Mouse (Mus musculus): ENCODE results near the gene Cmtm5. TPM values are rescaled to one million over a fixed set of nuclear protein-coding genes. Genes with fewer than 3 reads are reported as not detected.

Cmtm5 gene
- polyA plus RNA-seq (2015; fragmentation: Nextera tagmentation; extraction: Ambion mirVana): 1.9 and 2.1 TPM in 2 replicates

GRCm38 (mm10) chr14:54935904-54936830 is at the start of gene Cmtm5:
Gene Cmtm5 (plus strand): TSS chr14:54936261.
- ATAC-seq (replicated peaks; ENCODE audit: low FRiP score, low read depth): peak; percentile 11; the same call in 1 of the 2 replicates

GRCm38 (mm10) chr14:54892200-54892599 is 43.9 kb upstream of the Cmtm5 start, which contains the start of gene Pabpn1:
Gene Pabpn1 (plus strand): TSS chr14:54892500.
- Histone ChIP-seq H3K27me3 (ENCODE audit: insufficient read depth, low read length) (no peaks in the 10 kb centered on the region), H3K9me3 (replicated peaks; ENCODE audit: low read length) (no peaks in the 10 kb centered on the region), H3K36me3 (ENCODE audit: insufficient read depth, low read length) (peaks cover 7% of the 10 kb centered on the region), H3K9ac (ENCODE audit: low read depth, low read length) (peak within 1 kb of the TSS; percentile 20; the same call in 1 of the 2 replicates), H3K4me3 (replicated peaks; ENCODE audit: low read depth, low read length) (peak within 1 kb of the TSS; percentile 100), H3K4me2 (ENCODE audit: low read length) (peak within 1 kb of the TSS; percentile 47), H3K27ac (peak within 1 kb of the TSS; percentile 77), H3K4me1 (replicated peaks; ENCODE audit: insufficient read depth, low read length) (0 out of 2 replicates have a peak, but pooled peaks cover 3% of the 10 kb centered on the region)
- ATAC-seq (replicated peaks; ENCODE audit: low FRiP score, low read depth) (no peak), DNase-seq (ENCODE audit: low spot score) (no peak)
- no peak for TF ChIP-seq CTCF (IDR thresholded peaks at IDR 0.05; ENCODE audit: low read depth)
- WGBS: 93% methylated on average over 3 of the region's 3 CpGs

More at GRCm38 (mm10) chr14:54935904-54936830, at the start of gene Cmtm5:
- H3K4me2 ChIP-seq (ENCODE audit: low read length): no peak within 1 kb of the TSS
- no peak within 1 kb of the TSS for H3K4me3 ChIP-seq (replicated peaks; ENCODE audit: low read depth, low read length)
- WGBS: 22% methylated on average over 8 of the region's 8 CpGs
- H3K4me1 ChIP-seq (replicated peaks; ENCODE audit: insufficient read depth, low read length): peaks cover 13% of the 10 kb centered on the region
- H3K27me3 ChIP-seq (ENCODE audit: insufficient read depth, low read length): no peaks in the 10 kb centered on the region
- no peaks in the 10 kb centered on the region for H3K36me3 ChIP-seq (ENCODE audit: insufficient read depth, low read length)
- H3K9me3 ChIP-seq (replicated peaks; ENCODE audit: low read length): no peaks in the 10 kb centered on the region
- peak within 1 kb of the TSS; percentile 35; the same call in 1 of the 2 replicates for H3K9ac ChIP-seq (ENCODE audit: low read depth, low read length)
- TF ChIP-seq CTCF (IDR thresholded peaks at IDR 0.05; ENCODE audit: low read depth): peak; percentile 38; the same call in 1 of the 2 replicates
- peak within 1 kb of the TSS; percentile 47 for H3K27ac ChIP-seq
- DNase-seq (ENCODE audit: low spot score): no peak

GRCm38 (mm10) chr14:54893651-54894181 is 42.3 kb upstream of the Cmtm5 start:
- Histone ChIP-seq H3K27me3 (ENCODE audit: insufficient read depth, low read length) (no peaks in the 10 kb centered on the region), H3K4me3 (replicated peaks; ENCODE audit: low read depth, low read length) (peak overlapping the region; percentile 100), H3K4me1 (replicated peaks; ENCODE audit: insufficient read depth, low read length) (0 out of 2 replicates have a peak, but pooled peaks cover 3% of the 10 kb centered on the region), H3K36me3 (ENCODE audit: insufficient read depth, low read length) (peaks cover 17% of the 10 kb centered on the region), H3K4me2 (ENCODE audit: low read length) (peak overlapping the region; percentile 61), H3K9ac (ENCODE audit: low read depth, low read length) (peak overlapping the region; percentile 100), H3K9me3 (replicated peaks; ENCODE audit: low read length) (no peaks in the 10 kb centered on the region), H3K27ac (peak overlapping the region; percentile 97)
- peak; percentile 99 for ATAC-seq (replicated peaks; ENCODE audit: low FRiP score, low read depth)
- under 1% methylated on average over 34 of the region's 38 CpGs for WGBS
- peak; percentile 100 for DNase-seq (ENCODE audit: low spot score)
- TF ChIP-seq CTCF (IDR thresholded peaks at IDR 0.05; ENCODE audit: low read depth): no peak

GRCm38 (mm10) chr14:54894296-54895151 is 41.5 kb upstream of the Cmtm5 start:
- H3K4me2 ChIP-seq (ENCODE audit: low read length): peak overlapping the region; percentile 61
- H3K27me3 ChIP-seq (ENCODE audit: insufficient read depth, low read length): no peaks in the 10 kb centered on the region
- peak overlapping the region; percentile 100 for H3K9ac ChIP-seq (ENCODE audit: low read depth, low read length)
- H3K9me3 ChIP-seq (replicated peaks; ENCODE audit: low read length): no peaks in the 10 kb centered on the region
- H3K36me3 ChIP-seq (ENCODE audit: insufficient read depth, low read length): peaks cover 22% of the 10 kb centered on the region
- peak overlapping the region; percentile 97 for H3K27ac ChIP-seq
- no peak for TF ChIP-seq CTCF (IDR thresholded peaks at IDR 0.05; ENCODE audit: low read depth)
- H3K4me1 ChIP-seq (replicated peaks; ENCODE audit: insufficient read depth, low read length): 0 out of 2 replicates have a peak, but pooled peaks cover 3% of the 10 kb centered on the region
- peak overlapping the region; percentile 100 for H3K4me3 ChIP-seq (replicated peaks; ENCODE audit: low read depth, low read length)
- DNase-seq (ENCODE audit: low spot score) (peak; percentile 68), ATAC-seq (replicated peaks; ENCODE audit: low FRiP score, low read depth) (peak; percentile 50)
- WGBS: under 1% methylated on average over 54 of the region's 54 CpGs

GRCm38 (mm10) chr14:54897445-54897844 is 38.6 kb upstream of the Cmtm5 start:
- 0 out of 2 replicates have a peak, but pooled peaks cover 3% of the 10 kb centered on the region for H3K4me1 ChIP-seq (replicated peaks; ENCODE audit: insufficient read depth, low read length)
- H3K4me3 ChIP-seq (replicated peaks; ENCODE audit: low read depth, low read length): no peak overlapping the region
- WGBS: 22% methylated on average over 2 of the region's 2 CpGs
- peak; percentile 54 for DNase-seq (ENCODE audit: low spot score)
- ATAC-seq (replicated peaks; ENCODE audit: low FRiP score, low read depth): no peak
- no peaks in the 10 kb centered on the region for H3K9me3 ChIP-seq (replicated peaks; ENCODE audit: low read length)
- no peaks in the 10 kb centered on the region for H3K27me3 ChIP-seq (ENCODE audit: insufficient read depth, low read length)
- H3K27ac ChIP-seq: 0 out of 2 replicates have a peak overlapping the region, but pooled peaks have one; percentile 0
- no peak overlapping the region for H3K9ac ChIP-seq (ENCODE audit: low read depth, low read length)
- no peak for TF ChIP-seq CTCF (IDR thresholded peaks at IDR 0.05; ENCODE audit: low read depth)
- peaks cover 22% of the 10 kb centered on the region for H3K36me3 ChIP-seq (ENCODE audit: insufficient read depth, low read length)
- H3K4me2 ChIP-seq (ENCODE audit: low read length): no peak overlapping the region

All from kidney, postnatal 0 days (tissue).